Mouse (Mus musculus) embryonic facial prominence, embryonic 13.5 days (tissue): ENCODE results near the gene Fam120a. TPM values are rescaled to one million over a fixed set of nuclear protein-coding genes. Genes with fewer than 3 reads are reported as not detected.

Source experiments
- ATAC-seq: fragments of 200-750 bp; cut with Nextera tagmentation; 2 replicates; pipeline ENCODE4 v1.8.0; 2017; ENCODE audit warnings: low read depth; ENCODE audit not compliant: insufficient number of reproducible peaks, insufficient read depth, low FRiP score, low TSS enrichment
- H3K27ac ChIP-seq: fragments of 300-500 bp; sonication (generic); 2 replicates; pipeline ENCODE4 v1.5.1; 2015; ENCODE audit warnings: moderate library complexity, mild to moderate bottlenecking, inconsistent platforms
- H3K27me3 ChIP-seq: fragments of 300-500 bp; sonication (generic); 2 replicates; pipeline ENCODE4 v1.6.1; 2015; ENCODE audit warnings: mild to moderate bottlenecking, inconsistent platforms
- H3K36me3 ChIP-seq: fragments of 300-500 bp; sonication (generic); 2 replicates; pipeline ENCODE4 v1.6.1; 2015; ENCODE audit warnings: mild to moderate bottlenecking, inconsistent platforms
- H3K4me1 ChIP-seq: fragments of 300-500 bp; sonication (generic); 2 replicates; pipeline ENCODE4 v1.6.1; 2015; ENCODE audit warnings: inconsistent platforms
- H3K4me2 ChIP-seq: fragments of 300-500 bp; sonication (generic); 2 replicates; pipeline ENCODE4 v1.6.1; 2015; ENCODE audit warnings: moderate library complexity, mild to moderate bottlenecking, inconsistent platforms
- H3K4me3 ChIP-seq: fragments of 300-500 bp; sonication (generic); 2 replicates; pipeline ENCODE4 v1.5.1; 2015; ENCODE audit warnings: mild to moderate bottlenecking, inconsistent platforms
- H3K9ac ChIP-seq: fragments of 300-500 bp; sonication (generic); 2 replicates; pipeline ENCODE4 v1.6.1; 2015; ENCODE audit warnings: mild to moderate bottlenecking, inconsistent platforms
- H3K9me3 ChIP-seq: fragments of 300-500 bp; sonication (generic); 2 replicates; pipeline ENCODE4 v1.6.1; 2016; ENCODE audit warnings: inconsistent platforms
- WGBS: fragments of 180-500 bp; shearing (Covaris S2); methylation state at CpG from one replicate; pipeline ENCODE4 v1.1.7; 2015; ENCODE audit warnings: mixed read lengths; 5-methylcytosine and 5-hydroxymethylcytosine counted together
- polyA plus RNA-seq: library from polyadenylated mRNA; unstranded; fragments of >200 nt; fragmentation: Nextera tagmentation; extraction: Ambion mirVana; gene quantifications from 2 replicates; pipeline ENCODE4 v1.2.1, GENCODE M21; 2015

The Fam120a gene
- polyA plus RNA-seq, 1 experiment from 2014 or later, result 25.1 TPM

GRCm38 (mm10) chr13:48895376-48895775, 72.4 kb downstream of the Fam120a start:
- H3K4me2 ChIP-seq, result no peak overlapping the region
- H3K9me3 ChIP-seq, result no peaks in the 10 kb centered on the region
- no peak overlapping the region for H3K9ac ChIP-seq
- no peaks in the 10 kb centered on the region for H3K4me1 ChIP-seq
- WGBS, result 95% methylated on average over 5 of the region's 5 CpGs
- no peak overlapping the region for H3K4me3 ChIP-seq
- H3K27me3 ChIP-seq, result no peaks in the 10 kb centered on the region
- ATAC-seq, result no peak
- H3K27ac ChIP-seq, result no peak overlapping the region
- peaks cover 70% of the 10 kb centered on the region for H3K36me3 ChIP-seq

- no peaks in the 10 kb centered on the region for H3K27me3 ChIP-seq
- WGBS, result 91% methylated on average over 4 of the region's 4 CpGs
- no peak overlapping the region for H3K4me3 ChIP-seq
- H3K4me1 ChIP-seq, result no peaks in the 10 kb centered on the region
- no peak for ATAC-seq
- H3K27ac ChIP-seq, result no peak overlapping the region
- peaks cover 77% of the 10 kb centered on the region for H3K36me3 ChIP-seq
- no peak overlapping the region for H3K9ac ChIP-seq
- H3K4me2 ChIP-seq, result no peak overlapping the region
- H3K9me3 ChIP-seq, result no peaks in the 10 kb centered on the region
Observed at GRCm38 (mm10) chr13:48890260-48890960, 77.4 kb downstream of the Fam120a start.

GRCm38 (mm10) chr13:48878534-48878933, 89.3 kb downstream of the Fam120a start:
- WGBS, result under 1% methylated on average over 36 of the region's 36 CpGs
- H3K4me1 ChIP-seq, result peaks cover 7% of the 10 kb centered on the region; the same call in 1 of the 2 replicates
- peak overlapping the region; percentile 48 for H3K4me3 ChIP-seq
- H3K27ac ChIP-seq, result peak overlapping the region; percentile 87
- ATAC-seq, result peak; percentile 97
- no peaks in the 10 kb centered on the region for H3K27me3 ChIP-seq
- peak overlapping the region; percentile 86 for H3K9ac ChIP-seq
- H3K9me3 ChIP-seq, result no peaks in the 10 kb centered on the region
- peak overlapping the region; percentile 72 for H3K4me2 ChIP-seq
- peaks cover 41% of the 10 kb centered on the region for H3K36me3 ChIP-seq

GRCm38 (mm10) chr13:48877805-48878204, 90.0 kb downstream of the Fam120a start:
- H3K36me3 ChIP-seq, result peaks cover 36% of the 10 kb centered on the region
- H3K4me1 ChIP-seq, result peaks cover 7% of the 10 kb centered on the region
- peak overlapping the region; percentile 72 for H3K4me2 ChIP-seq
- H3K4me3 ChIP-seq, result peak overlapping the region; percentile 48
- H3K9ac ChIP-seq, result peak overlapping the region; percentile 86
- no peaks in the 10 kb centered on the region for H3K27me3 ChIP-seq
- H3K9me3 ChIP-seq, result no peaks in the 10 kb centered on the region
- H3K27ac ChIP-seq, result peak overlapping the region; percentile 87
- no peak for ATAC-seq

- Histone ChIP-seq H3K36me3 (peaks cover 12% of the 10 kb centered on the region), H3K27ac (no peak overlapping the region), H3K9ac (peak overlapping the region; percentile 99; the same call in 1 of the 2 replicates), H3K27me3 (no peaks in the 10 kb centered on the region), H3K4me1 (peaks cover 30% of the 10 kb centered on the region), H3K9me3 (no peaks in the 10 kb centered on the region), H3K4me3 (no peak overlapping the region), H3K4me2 (no peak overlapping the region)
- WGBS, result 80% methylated on average over 5 of the region's 5 CpGs
- ATAC-seq, result no peak
Observed at GRCm38 (mm10) chr13:48872726-48873125, 95.1 kb downstream of the Fam120a start.

- Histone ChIP-seq H3K36me3 (peaks cover 12% of the 10 kb centered on the region), H3K4me1 (peaks cover 34% of the 10 kb centered on the region), H3K4me2 (peak overlapping the region; percentile 83), H3K9me3 (no peaks in the 10 kb centered on the region), H3K4me3 (peak overlapping the region; percentile 92), H3K27me3 (no peaks in the 10 kb centered on the region), H3K9ac (peak overlapping the region; percentile 99), H3K27ac (0 out of 2 replicates have a peak overlapping the region, but pooled peaks have one; percentile 93)
- no peak for ATAC-seq
- 56% methylated on average over 7 of the region's 7 CpGs for WGBS
Observed at GRCm38 (mm10) chr13:48871887-48872606, 95.8 kb downstream of the Fam120a start.

GRCm38 (mm10) chr13:48870771-48871731, 96.8 kb downstream of the Fam120a start, which contains the start of gene Phf2:
Gene Phf2 (minus strand): TSS chr13:48871119.
- H3K27ac ChIP-seq, result peak within 1 kb of the TSS; percentile 93
- H3K9me3 ChIP-seq, result no peaks in the 10 kb centered on the region
- ATAC-seq, result peak; percentile 56; the same call in 1 of the 2 replicates
- H3K4me1 ChIP-seq, result peaks cover 34% of the 10 kb centered on the region
- peaks cover 4% of the 10 kb centered on the region for H3K36me3 ChIP-seq
- H3K4me3 ChIP-seq, result peak within 1 kb of the TSS; percentile 92
- under 1% methylated on average over 70 of the region's 117 CpGs for WGBS
- H3K4me2 ChIP-seq, result peak within 1 kb of the TSS; percentile 83
- no peaks in the 10 kb centered on the region for H3K27me3 ChIP-seq
- H3K9ac ChIP-seq, result peak within 1 kb of the TSS; percentile 99

GRCm38 (mm10) chr13:48869950-48870770, 97.7 kb downstream of the Fam120a start:
- Histone ChIP-seq H3K4me2 (peak overlapping the region; percentile 68), H3K4me1 (peaks cover 40% of the 10 kb centered on the region), H3K27me3 (no peaks in the 10 kb centered on the region), H3K9me3 (no peaks in the 10 kb centered on the region), H3K9ac (peak overlapping the region; percentile 99), H3K4me3 (peak overlapping the region; percentile 92), H3K36me3 (peaks cover 2% of the 10 kb centered on the region; the same call in 1 of the 2 replicates), H3K27ac (peak overlapping the region; percentile 91)
- under 1% methylated on average over 94 of the region's 102 CpGs for WGBS
- ATAC-seq, result peak; percentile 23; the same call in 1 of the 2 replicates

- peak overlapping the region; percentile 91 for H3K27ac ChIP-seq
- ATAC-seq, result no peak
- 9% methylated on average over 5 of the region's 5 CpGs for WGBS
- no peaks in the 10 kb centered on the region for H3K27me3 ChIP-seq
- H3K36me3 ChIP-seq, result no peaks in the 10 kb centered on the region
- peak overlapping the region; percentile 92 for H3K4me3 ChIP-seq
- peak overlapping the region; percentile 99 for H3K9ac ChIP-seq
- H3K4me2 ChIP-seq, result peak overlapping the region; percentile 68
- H3K4me1 ChIP-seq, result peaks cover 46% of the 10 kb centered on the region
- no peaks in the 10 kb centered on the region for H3K9me3 ChIP-seq
Observed at GRCm38 (mm10) chr13:48869600-48869949, 98.2 kb downstream of the Fam120a start.

GRCm38 (mm10) chr13:48869088-48869487, 98.7 kb downstream of the Fam120a start:
- H3K27ac ChIP-seq, result peak overlapping the region; percentile 91

More at GRCm38 (mm10) chr13:48869088-48869487, 98.7 kb downstream of the Fam120a start:
- Histone ChIP-seq H3K27me3 (no peaks in the 10 kb centered on the region), H3K4me1 (peaks cover 51% of the 10 kb centered on the region), H3K4me3 (peak overlapping the region; percentile 92), H3K9ac (peak overlapping the region; percentile 99), H3K4me2 (peak overlapping the region; percentile 68), H3K36me3 (no peaks in the 10 kb centered on the region), H3K9me3 (no peaks in the 10 kb centered on the region)
- ATAC-seq, result no peak
- 27% methylated on average over 5 of the region's 5 CpGs for WGBS
